Mouse (Mus musculus): Measurements from ENCODE around the gene BC051019. TPM values are rescaled to one million over a fixed set of nuclear protein-coding genes. Genes with fewer than 3 reads are reported as not detected.

BC051019 gene
- polyA plus RNA-seq, 1 experiment from 2014 or later: not detected

Other genes with a start within 250 kb of the BC051019 start
- 0.15 TPM in 1 of 2 replicates, not detected in the other for gene Trim66, start 215.7 kb downstream of the BC051019 start, polyA plus RNA-seq (2014; fragmentation: Nextera tagmentation; extraction: Ambion mirVana)
- 164 and 177 TPM in 2 replicates for gene Rpl27a, start 204.7 kb downstream of the BC051019 start, polyA plus RNA-seq (2014; fragmentation: Nextera tagmentation; extraction: Ambion mirVana)
- gene St5, start 20.2 kb downstream of the BC051019 start, polyA plus RNA-seq (2014; fragmentation: Nextera tagmentation; extraction: Ambion mirVana): 68.7 and 70.7 TPM in 2 replicates
- gene Akip1, start 20.2 kb downstream of the BC051019 start, polyA plus RNA-seq (2014; fragmentation: Nextera tagmentation; extraction: Ambion mirVana): 29.0 and 30.9 TPM in 2 replicates
- gene Ascl3, start 7.9 kb upstream of the BC051019 start, polyA plus RNA-seq (2014; fragmentation: Nextera tagmentation; extraction: Ambion mirVana): 0.46 TPM in 1 of 2 replicates, not detected in the other
- gene Tmem9b, start 29.0 kb upstream of the BC051019 start, polyA plus RNA-seq (2014; fragmentation: Nextera tagmentation; extraction: Ambion mirVana): 51.3 and 52.2 TPM in 2 replicates
- 0.30 and 0.55 TPM in 2 replicates for gene Nrip3, start 58.2 kb upstream of the BC051019 start, polyA plus RNA-seq (2014; fragmentation: Nextera tagmentation; extraction: Ambion mirVana)
- gene Scube2, start 141.8 kb upstream of the BC051019 start, polyA plus RNA-seq (2014; fragmentation: Nextera tagmentation; extraction: Ambion mirVana): 1.6 and 1.7 TPM in 2 replicates
- gene Dennd5a, start 236.6 kb upstream of the BC051019 start, polyA plus RNA-seq (2014; fragmentation: Nextera tagmentation; extraction: Ambion mirVana): 42.6 and 46.6 TPM in 2 replicates